Mouse (Mus musculus) olfactory bulb, adult 2 months (tissue): ENCODE data around the gene Ptch1.

Source experiments
- CTCF ChIP-seq: fragments of 200-500 bp; IDR thresholded peaks from 2 replicates; pipeline ENCODE4 v1.5.1; 2012; ENCODE audit warnings: low read depth, mild to moderate bottlenecking, low read length, moderate library complexity; ENCODE audit not compliant: insufficient read depth
- POLR2A ChIP-seq: fragments of 200-500 bp; IDR thresholded peaks from 2 replicates; pipeline ENCODE4 v1.6.1; 2012; ENCODE audit warnings: mild to moderate bottlenecking, low read depth, low read length, moderate library complexity; ENCODE audit not compliant: insufficient read depth

DNA sequence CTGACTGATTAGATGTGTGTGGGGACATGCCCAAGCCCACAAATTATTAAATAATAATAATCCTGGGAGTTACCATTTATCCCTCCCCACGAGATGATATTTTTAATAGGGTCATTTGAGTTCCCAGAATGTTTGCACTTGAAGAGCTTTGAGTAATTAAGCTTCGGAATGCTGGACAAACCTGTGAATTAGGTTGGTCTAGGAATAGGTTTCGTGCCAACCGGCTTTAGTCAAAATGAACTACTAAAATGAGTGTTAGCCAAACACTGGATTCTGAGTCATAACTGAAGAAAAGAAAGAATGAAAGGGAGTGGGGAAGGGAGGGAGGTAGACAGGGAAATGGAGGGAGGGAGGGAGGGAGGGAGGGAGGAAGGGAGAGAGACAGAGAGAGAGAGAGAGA is 1.2 kb upstream of the Ptch1 start:
- TF ChIP-seq CTCF, result no peak
- TF ChIP-seq POLR2A, result no peak
